Mouse (Mus musculus): ENCODE results near the gene F5.

F5 gene

DNA sequence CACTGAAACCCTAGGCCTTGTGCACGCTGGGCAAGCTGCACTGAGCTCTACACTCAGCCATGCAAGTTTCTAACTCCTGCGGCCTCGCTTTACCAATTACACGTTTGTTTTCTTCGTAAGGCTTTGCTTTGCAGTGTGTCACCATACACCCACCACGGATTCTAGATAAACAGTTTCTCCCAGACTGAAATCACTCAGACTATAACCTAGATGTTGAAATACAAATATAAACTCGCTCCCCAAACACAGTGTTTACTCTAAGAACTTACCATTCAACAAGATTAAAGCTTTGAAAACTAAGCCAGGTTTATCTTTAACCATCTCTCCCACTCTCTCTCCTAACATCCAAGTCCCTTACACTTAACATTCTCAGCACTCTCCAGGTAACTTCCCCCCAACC lies 83.4 kb downstream of the F5 start:
- DNase-seq (ENCODE audit: low spot score), result no peak

DNA sequence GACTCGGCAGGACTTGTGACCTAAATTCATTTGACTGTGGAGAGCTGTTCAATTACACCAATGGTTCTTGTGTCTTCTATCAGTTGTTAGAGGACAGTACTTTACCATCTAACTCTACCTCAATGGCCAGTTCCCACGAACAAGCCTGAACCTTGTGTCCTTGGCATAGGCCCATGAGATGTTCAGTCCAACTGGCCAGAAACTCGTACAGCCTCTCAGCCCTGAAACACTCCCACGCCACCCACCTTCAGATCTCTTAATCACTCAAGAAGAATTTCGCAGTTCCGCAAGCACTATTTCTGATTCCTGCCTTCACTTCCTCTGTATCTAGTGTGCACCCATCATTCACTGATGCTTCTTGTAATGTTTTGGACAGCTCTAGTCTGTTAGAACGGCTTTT lies 84.4 kb downstream of the F5 start:
- no peak for DNase-seq (ENCODE audit: low spot score)

DNA sequence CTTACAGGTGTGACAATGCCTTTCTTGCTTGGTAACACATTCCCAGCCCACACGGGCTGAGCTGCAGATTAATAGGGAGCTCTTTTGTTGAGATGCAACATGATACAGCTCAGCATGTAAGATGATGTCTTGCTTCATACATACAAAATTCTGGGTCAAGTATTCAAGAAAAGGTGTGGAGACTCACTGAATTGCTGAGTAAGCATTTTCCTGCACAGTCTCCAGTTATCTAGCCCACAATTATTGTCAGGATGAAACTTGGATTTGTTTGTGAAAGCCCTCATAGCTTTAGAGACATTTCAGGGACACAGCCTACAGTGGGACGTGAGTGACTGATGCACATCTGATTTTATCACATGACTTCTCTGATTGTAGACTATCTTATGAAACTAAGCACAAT lies 89.9 kb downstream of the F5 start:
- DNase-seq (ENCODE audit: low spot score), result no peak

DNA sequence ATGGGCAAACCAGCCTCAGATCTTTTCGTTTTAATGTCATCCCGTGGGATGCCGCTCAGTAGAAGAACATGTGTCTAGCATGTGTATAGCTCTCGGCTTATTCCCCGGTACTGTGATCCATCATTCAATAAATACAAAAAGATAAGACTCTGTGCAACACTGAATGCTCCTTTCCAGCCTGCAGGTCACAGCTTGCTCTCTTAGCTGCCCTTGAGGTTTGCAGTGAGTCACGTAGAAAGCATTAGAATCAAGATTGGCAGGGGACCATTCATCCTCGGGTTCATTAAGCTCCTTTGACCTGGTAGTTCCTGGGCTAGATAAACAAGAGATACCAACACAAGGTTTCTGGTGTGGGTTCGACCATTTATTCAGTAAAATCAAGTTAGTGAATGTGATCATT lies 91.2 kb downstream of the F5 start:
- no peak for DNase-seq (ENCODE audit: low spot score)

- no peak for DNase-seq (ENCODE audit: low spot score)
These were observed 95.8 kb downstream of the F5 start for GRCm38 (mm10) chr1:164247442-164247841.

- no peak for DNase-seq (ENCODE audit: low spot score)
These were observed 96.3 kb downstream of the F5 start for GRCm38 (mm10) chr1:164247971-164248370.

- DNase-seq (ENCODE audit: low spot score), result peak; percentile 99
These were observed 97.1 kb downstream of the F5 start, which contains the start of gene Slc19a2 for GRCm38 (mm10) chr1:164248465-164249331. Gene Slc19a2 (plus strand): TSS chr1:164249046.

DNA sequence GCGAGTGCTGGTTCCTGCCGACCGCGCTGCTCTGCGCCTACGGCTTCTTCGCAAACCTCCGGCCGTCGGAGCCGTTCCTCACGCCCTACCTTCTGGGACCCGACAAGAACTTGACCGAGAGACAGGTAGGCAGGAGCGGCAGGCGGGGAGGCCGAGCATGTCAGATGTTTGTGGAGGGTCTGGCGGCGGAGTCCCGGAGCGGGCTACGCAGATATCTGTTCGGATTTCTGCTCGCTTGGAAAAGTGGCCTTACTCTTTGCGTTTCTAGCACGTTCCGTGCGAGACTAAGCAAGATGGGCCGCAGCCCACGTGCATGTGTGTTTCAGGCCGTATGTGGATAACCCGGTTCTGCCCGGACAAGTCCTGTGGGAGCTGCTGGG lies 97.7 kb downstream of the F5 start:
- DNase-seq (ENCODE audit: low spot score), result no peak

- DNase-seq (ENCODE audit: low spot score), result no peak
These were observed 98.9 kb downstream of the F5 start for GRCm38 (mm10) chr1:164250391-164251150.

GRCm38 (mm10) chr1:164251438-164251837 lies 99.8 kb downstream of the F5 start:
- DNase-seq (ENCODE audit: low spot score), result no peak

DNA sequence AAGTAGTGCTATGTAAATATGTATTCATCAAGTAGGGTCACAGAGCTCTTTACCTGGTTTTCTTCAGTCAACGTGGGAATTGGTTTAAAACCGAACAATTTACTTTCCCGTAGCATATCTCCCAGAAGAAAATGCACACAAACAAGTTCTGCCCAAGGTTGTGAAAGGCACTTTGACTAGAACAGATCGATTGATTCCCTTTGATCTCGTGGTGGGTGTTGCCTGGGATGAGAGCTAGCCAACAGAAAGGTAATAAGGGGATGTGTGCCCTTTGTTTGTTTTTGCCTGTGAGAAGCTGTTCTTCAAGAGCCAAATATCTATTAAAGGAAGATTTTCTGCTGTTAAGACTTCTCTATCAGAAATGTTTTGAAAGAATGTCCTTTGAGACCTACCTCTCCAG lies 100.9 kb downstream of the F5 start:
- no peak for DNase-seq (ENCODE audit: low spot score)

DNA sequence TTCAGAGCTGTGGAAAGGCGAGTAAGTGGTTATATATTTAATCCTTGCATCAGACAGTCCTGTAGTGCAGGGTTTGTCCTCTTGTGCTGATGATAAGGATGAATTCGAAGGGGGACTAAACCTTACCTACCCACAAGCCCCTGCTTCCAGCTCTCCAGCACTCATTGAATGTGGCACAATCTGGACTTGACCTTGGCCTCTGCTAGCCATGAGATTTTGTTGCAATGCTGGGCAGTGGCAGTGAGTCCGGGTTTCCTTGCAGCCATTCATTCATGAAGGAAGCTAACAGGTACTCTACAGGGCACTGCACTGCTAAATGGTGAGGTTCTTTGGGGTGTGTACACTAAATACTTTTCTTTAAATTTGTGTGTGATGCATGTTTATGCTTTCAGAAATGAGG lies 103.2 kb downstream of the F5 start:
- DNase-seq (ENCODE audit: low spot score), result no peak

GRCm38 (mm10) chr1:164260171-164261028 lies 108.8 kb downstream of the F5 start:
- no peak for DNase-seq (ENCODE audit: low spot score)

GRCm38 (mm10) chr1:164261553-164261952 lies 109.9 kb downstream of the F5 start:
- no peak for DNase-seq (ENCODE audit: low spot score)
